Mouse (Mus musculus) common myeloid progenitor, adult 5-6 weeks (primary cell): ENCODE measurements around the gene Rgs12. TPM values are rescaled to one million over a fixed set of nuclear protein-coding genes. Genes with fewer than 3 reads are reported as not detected.

Experiments
- ATAC-seq: replicated peaks from 2 replicates; pipeline ENCODE4 v1.8.0; 2016; ENCODE audit warnings: low read depth, mild to moderate bottlenecking, moderate TSS enrichment, inconsistent platforms; ENCODE audit not compliant: poor library complexity, severe bottlenecking
- total RNA-seq: library from RNA; stranded (forward); fragments of 200-1000, 187-1606 nt; gene quantifications from 2 replicates; pipeline ENCODE4 v1.2.3, GENCODE M21; 2017

Rgs12 gene
- total RNA-seq, 1 experiment from 2014 or later: 20.7 TPM

DNA sequence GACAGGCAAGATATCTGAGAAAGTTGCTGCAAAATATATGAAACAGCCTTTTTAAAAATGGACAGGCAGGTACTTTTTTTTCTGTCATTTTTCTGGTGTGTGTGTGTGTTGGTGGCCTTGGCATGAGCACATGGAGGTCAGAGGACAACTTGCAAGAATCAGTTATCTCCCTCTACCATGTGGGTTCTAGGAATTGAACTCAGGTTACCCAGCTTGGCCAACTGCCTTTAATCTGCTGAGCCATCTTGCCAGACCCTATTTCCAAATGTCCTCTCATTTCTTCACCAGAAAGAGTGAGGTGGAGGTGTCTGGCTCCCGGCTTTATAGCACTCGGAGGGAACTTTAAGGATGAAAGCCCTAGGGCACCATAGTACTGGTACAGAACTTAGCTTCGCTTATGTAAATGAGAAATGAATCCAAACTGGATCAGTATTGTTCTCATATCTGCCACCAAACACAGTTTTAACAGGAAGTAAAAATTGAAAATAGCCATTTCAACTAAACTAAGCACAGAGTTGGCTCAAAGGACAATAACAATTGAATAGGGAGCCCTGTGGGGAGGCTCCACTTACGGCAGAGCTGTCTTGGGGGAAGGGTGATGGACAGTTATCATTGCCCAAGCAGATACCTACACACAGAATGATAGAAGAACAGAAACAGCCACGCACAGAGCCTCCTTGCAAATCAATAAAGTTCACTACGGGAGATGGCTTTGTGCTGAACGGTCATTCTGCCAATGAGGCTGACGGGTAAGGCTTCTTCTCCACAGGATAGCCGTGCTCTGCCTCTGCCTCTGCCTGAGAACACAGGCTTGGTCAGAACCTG is 18.9 kb upstream of the Rgs12 start:
- ATAC-seq: no peak

DNA sequence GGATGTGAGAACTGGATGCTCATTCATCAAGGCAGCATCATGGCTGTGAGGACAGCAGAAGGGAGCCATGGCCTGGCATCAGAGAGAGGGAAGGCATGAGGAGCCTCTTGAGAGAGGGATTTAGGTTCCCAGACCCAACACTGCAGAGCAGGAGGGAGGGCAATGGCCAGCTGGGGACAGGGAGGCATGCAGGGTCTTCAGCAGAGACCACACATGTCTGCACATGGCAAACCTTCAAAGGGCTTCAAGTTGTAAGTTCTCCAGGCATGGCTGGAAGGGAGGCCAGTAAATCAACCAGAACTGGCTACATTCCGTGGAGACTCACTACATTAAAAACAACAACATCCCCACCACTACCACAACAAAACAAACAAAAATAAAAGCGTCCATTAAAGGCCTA is 18.2 kb upstream of the Rgs12 start:
- no peak for ATAC-seq

DNA sequence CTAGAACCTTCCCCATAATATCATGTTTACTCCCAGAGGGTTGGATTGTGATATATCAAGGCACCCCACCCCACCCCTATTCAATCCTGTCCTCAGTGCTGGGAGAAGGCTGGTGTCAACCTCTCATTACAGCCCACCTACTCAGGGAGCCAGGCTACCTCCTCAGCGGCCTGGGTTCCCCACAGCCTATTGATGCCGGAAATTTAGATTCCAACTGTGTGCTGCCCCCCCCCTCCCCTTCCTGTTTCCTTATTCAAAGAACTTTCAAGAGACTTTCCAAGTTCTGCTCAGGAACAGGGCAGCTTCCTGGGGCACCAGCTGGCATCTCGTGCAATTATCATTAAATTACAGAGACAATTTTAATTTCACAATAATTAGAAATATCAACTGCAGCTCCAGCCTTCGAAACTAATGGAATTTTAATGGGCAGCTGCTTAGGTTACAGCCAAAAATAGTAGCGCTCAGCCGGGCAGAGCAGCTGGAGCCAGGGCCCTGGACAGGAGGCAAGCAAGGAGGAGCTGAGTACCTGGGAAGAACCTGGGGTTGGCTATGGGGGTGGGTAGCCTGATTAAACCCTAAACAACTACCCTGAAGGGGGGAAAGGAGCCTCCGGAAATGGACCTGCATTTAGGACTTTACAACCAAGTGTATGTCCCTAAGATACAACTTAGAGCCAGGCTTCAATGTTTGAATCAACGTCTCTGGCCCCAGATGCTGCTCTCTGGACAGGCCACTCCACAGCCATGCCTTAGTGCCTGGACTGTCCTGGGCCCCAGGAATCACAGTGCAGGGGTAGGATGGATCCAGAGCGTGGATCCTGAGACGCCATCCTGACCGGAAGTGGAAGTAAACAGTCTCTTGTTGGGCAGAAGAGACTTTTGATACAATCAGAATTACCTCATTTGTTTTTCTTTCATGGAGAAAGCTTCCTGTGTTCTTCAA is 17.5 kb upstream of the Rgs12 start:
- no peak for ATAC-seq

DNA sequence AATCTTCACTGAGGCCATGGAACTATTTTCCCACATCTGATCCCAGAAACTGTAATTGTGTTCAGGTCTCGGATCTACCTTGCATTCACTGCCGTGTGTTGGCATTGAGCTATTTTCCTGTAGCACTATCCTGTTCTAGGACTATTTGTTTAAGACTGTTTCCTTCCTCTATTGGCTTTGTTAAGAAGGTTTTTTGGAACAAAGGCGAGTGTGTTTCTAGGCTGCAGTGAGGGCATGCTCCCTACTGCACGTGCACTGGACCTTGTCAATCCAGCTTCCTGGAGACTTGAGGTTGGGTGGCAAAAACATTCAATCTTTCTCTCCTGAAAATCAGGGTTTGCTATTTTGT is 16.8 kb upstream of the Rgs12 start:
- ATAC-seq: no peak

DNA sequence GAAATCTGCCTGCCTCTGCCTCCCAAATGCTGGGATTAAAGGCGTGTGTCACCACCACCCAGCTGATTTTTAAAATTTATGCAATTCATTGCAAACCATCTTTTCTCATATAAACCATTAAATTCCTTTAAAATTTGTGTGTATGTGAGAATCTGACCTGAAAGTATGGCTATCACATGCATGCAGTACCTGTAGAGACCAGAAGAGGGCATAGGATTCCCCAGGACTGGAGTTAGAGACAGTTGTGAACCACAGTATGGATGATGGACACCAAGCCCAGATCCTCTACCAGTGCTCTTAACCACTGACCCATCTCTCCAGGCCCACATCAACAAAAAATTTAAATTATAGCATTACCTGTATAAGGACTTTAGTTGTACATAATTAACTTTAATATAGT is 15.8 kb upstream of the Rgs12 start:
- ATAC-seq: no peak

DNA sequence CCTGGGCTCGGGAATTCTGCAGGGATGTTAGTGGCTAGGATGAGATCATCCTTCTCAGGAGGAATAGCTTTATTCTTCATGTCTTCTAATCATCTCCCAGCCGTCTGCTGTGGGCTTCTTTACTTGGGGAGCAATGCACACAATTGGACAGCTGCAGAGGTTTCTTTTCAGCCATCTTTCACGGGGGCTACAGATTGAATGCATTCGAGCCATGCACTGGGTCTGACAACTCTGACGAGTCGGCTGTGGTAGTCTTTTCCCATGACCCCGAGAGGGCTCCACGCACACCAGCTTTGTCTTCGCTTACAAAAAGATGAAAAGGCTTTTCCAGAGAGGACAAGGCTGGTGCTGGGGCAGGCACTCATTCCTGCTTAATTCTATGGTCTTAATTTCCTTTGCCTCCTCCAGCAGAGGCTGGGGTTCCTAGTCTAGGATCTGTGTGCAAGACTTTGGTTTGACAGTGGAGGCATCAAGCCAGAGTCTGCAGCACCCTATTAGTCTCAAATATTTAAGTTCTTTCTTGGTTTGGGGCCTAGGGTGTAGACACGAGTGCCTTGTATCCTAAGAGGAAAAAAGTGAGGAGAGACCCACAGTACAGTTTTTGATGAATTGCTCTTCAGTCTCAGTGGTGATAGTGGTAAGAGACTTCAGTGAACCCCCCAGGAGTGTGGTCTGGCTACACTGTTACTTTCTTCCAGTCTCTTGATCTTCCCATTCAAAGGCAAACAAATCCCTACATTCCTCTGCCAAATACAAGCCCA is 7.4 kb upstream of the Rgs12 start:
- no peak for ATAC-seq

DNA sequence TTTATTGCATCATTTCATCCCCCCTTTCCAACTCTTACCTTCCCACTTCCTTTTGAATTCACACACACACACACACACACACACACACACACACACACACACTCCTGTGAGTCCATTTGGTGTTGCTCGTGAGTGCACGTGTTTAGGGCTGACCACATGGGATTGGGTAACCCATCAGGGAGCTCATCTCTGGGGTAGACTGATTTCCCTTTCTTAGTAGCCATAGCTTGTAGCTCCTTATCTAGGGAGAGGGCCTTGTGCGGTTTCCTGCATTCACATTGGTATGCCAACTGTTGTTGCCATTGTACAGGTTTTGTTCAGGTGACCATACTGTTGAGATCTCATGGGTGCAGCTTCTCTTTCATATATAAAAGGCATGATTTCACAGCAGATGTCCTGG is 5.8 kb upstream of the Rgs12 start:
- ATAC-seq: peak; percentile 75

DNA sequence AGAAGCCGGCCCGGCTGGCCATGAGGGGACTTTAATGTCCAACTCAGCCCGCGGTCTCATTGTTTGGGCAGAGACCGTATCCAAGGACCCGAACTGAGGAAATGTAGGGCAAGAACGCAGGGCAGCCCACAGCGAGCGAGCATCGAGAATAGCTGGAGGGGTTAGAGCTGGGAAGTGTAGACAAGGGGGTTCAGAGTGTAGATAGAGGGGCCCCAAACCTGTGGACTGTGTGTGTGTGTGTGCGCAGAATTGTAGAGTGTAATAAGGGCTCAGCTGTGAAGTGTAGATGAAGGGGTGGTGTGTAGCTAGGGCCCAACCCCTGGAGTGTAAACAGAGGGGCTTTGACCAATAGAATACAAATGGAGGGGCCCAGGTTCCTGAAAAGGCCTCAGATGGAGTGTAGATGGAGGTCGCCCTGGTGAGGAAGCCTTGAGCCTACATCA is 545 bp downstream of the Rgs12 start:
- ATAC-seq: no peak

DNA sequence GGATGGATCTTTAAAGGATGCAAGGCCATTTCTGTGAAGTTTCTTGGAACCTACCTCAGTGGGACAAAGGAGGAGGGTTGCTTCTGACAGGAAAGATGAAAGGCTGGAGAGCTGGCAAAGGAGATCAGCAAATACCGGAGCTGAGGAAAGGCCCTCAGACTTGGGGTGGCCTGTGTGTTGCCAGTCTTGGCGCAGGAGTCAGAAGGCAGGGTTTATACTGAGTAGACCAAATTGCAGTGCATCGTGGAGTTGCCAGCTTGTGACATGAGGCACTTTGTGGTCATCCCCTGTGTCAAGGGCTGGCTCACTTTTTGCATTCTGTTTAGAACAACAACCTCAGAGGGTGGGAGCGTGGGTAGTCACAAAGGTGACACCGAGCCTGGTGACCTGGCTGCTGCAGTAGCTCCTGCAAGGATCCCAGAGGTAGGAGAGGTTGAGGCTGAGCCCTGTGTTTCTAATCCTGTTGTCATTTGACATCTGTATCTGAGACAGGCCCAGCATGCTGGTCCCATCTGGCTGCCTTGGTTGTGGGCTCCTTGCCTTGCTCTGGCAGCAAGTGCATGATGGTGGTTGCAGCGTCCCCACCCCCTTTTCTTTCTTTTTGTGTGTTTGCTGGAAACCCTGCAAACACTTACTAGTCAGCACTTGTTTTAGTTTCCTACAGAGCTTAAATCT is 1.4 kb downstream of the Rgs12 start:
- no peak for ATAC-seq

DNA sequence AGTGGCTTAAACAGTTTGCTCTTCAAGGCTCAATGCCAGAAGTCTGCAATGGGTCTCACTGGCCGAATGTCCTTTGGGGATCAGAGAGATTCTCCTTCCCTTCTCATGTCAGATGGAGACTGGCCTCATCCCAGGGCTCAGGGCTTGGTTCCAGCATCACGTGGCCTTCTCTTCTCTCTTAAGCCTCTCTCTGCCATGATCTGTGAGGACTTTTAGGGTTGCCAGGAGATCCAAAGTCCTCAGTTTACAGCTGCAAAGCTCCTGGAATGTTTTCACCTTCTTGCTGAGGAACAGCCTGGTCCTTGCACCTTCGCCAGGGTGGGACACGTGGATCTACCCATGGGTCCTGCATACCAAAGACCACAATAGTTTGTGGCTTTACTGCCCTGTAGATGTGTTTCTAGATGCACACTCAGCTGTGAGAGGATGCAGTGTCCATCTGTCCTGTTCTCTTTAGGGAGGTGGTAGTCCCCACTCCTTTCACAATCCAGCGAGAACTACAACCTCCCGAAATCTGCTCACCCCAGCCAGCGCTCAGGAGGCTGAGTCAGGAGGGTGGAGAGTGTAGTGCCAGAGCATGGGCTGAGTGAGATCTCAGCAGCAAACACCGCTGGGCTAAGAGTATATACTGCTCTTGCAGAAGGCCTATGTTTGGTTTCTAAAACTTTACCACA is 2.1 kb downstream of the Rgs12 start:
- no peak for ATAC-seq

DNA sequence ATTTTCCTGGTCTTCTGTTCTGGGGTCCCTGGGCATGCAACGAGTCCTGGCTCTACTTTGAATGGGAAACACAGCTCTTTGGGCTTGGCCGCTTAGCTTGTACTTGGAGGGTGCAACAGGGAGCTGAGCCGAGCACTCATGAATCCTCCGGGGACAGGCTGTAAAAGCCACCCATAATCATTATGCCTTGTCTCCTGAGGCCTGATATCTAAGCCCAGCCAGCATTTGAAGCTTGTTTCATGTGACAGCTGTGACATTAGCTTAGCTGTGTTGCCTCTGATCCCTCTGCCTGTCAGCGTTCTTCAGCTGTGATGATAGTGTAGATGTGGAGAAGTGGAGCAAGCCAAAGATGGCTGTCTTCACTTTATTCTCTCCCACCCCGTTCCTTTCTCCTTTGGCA is 5.3 kb downstream of the Rgs12 start:
- no peak for ATAC-seq

DNA sequence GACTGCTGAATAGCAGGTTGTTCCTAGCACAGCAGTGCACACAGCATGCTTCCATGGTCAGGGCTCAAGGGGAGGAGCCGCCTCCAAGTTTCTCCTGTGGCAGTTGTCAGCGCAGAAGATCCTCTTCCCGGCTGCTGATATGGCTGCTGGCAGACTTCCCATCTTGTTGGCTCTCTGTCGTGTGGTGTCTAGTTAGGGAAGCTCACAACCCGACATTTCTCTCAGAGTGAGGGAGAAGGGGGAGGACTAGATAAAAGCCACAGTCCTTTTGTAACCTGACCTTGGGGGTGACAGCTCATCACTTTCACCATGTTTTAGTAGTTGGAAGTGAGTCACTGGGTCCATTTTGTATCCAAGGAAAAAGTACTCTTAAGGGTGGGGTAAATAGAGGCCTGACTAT is 6.4 kb downstream of the Rgs12 start:
- ATAC-seq: peak; percentile 40

DNA sequence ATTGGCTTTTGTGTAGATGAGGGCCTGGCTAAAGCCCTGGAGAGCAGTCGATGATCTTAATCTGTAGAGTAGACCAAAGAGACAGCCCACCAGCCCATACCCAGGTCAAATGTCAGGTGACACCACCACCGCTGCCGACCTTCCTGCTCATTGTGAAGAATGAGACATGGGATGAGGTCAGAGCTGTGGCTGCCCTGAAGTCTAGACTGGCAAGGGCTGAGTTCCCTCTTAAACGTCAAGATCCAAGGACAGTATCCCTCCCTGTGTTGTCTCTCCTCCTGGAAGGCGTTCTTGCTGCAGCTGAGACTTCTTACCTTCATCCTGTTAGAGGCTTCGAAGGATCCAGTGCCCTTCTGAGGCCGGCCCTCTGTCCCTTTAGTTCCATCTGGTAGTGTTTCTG is 6.9 kb downstream of the Rgs12 start:
- no peak for ATAC-seq

DNA sequence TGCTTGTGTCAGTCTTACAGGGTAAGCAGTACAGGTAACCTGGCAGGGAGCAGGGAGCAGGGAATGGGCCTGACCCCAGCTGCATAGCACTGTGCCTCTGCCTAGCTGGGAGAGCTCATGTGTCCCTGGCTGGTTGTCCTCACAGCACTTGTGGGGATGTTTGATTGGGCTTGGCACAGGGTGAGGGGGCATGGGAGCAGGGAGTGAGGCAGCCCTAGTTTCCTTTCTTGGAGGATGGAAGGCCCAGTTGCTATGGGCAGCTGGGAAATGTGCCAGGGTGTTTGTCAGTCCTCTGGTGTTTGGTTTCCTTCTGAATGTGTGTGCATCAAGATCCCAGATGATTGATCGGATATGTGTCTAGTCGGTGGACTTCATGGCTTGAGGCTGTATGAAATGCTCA is 7.8 kb downstream of the Rgs12 start:
- ATAC-seq: no peak

DNA sequence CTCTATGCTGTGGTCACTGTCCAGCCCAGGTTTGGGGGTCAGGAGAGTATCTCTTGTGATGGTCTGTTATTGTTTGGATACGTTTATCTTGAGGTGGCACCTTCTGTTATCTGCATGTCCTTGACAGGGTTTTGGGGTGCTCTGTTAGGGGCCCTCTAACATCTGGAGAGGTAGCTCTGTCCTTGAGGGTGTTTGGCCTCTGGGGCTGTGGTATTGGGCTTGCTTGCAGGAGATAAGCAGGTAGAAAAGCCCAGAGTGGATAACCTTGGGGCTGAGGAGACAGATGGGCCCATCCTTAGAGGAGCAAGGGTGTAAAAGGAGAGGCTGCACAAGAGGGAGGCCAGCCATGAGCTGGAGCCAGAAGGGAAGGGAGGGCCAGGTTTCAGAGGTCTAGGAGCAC is 10.8 kb downstream of the Rgs12 start:
- ATAC-seq: peak; percentile 54

DNA sequence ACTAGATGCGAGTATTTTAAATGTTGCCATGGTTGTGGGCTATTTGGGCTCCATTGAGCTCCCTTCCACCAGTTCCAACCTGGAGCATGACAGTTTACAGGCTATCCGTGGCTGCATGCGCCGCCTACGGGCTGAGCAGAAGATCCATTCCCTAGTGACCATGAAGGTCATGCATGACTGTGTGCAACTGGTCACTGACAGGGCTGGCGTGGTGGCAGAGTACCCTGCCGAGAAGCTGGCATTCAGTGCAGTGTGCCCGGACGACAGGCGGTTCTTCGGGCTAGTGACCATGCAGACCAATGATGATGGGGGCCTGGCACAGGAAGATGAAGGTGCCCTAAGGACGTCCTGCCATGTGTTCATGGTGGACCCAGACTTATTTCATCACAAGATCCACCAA is 16.3 kb downstream of the Rgs12 start:
- no peak for ATAC-seq

DNA sequence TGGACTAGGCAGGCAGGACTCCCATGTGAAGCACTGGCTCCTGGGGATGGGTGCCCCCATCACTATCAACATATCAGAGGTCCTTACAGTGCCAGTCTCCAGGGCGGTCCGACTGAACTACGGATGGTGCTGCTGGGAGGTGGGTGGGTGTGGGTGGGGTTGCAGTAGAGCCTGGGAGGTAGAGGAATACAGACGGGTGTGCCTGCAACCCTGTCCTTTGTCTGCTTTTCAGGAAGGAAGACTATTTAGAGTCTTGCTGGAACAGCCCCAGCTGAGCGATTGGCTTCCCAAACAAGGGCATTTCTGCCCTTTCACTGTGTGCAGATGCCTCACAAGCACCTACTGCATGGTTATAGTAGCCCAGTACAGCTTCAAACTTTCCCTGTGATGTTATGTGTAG is 19.1 kb downstream of the Rgs12 start:
- no peak for ATAC-seq

DNA sequence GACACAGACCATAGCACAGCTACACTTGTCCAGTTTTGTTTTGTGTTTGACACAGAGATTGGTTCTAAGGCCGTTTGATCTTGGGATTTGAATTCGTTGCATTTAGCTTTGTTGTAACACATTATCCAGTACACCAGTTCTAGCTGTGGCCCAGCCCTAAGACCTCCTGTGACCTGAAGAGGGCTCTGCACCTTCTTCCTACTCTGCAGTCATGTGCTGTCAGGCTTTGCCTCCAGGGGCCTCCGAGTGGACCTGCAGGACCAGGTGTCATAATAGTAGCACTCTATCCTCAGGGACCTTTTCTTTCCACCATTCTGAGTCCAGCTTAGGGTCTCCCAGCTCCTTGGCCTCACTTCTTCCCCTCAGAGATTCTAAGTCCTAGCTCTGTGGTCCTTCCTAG is 23.2 kb downstream of the Rgs12 start:
- ATAC-seq: no peak

DNA sequence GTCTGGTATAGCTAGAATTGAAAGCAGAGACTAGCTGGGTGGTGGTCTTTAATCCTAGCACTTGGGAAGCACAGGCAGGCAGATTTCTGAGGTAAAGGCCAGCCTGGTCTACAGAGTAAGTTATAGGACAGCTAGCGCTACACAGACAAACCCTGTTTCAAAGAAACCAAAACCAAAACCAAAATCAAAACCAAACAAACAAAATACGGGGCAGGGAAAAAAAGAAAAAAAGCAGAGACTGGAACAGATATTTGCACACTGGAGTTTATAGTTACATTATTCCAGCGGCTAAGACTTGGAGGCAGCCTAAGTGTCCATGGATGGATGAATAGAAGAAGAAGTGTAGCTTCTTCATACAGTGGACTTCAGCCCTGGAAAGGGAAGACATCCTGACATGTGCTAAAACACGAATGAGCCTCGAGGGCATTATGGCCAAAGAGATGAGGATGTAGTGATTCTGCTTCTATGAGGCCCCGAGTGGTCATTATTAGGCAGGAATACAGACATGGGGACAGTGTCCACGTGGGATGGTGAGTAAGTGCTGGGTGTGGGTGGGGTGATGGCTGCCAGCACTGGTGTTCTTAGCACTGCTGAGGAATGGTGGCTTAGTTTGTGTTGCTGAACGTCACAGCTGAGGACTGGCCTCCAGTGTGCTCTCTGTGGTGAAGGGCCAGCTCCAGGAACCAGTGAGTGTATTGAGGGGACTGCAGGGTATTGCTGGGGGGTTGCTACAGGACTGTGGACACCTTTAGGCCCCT is 24.5 kb downstream of the Rgs12 start:
- no peak for ATAC-seq
